Mouse (Mus musculus) hindbrain, embryonic 15.5 days (tissue): ENCODE data around the gene Slc4a3. TPM values are rescaled to one million over a fixed set of nuclear protein-coding genes. Genes with fewer than 3 reads are reported as not detected.

Experiments used
- ATAC-seq: fragments of 200-750 bp; cut with Nextera tagmentation; 2 replicates; pipeline ENCODE4 v1.8.0; 2017; ENCODE audit warnings: low read depth, moderate number of reproducible peaks, moderate TSS enrichment; ENCODE audit not compliant: low FRiP score
- H3K27ac ChIP-seq: fragments of 300-500 bp; sonication (generic); replicated peaks from 2 replicates; pipeline ENCODE4 v1.5.1; 2015; ENCODE audit warnings: mild to moderate bottlenecking, inconsistent platforms
- H3K27me3 ChIP-seq: fragments of 300-500 bp; sonication (generic); 2 replicates; pipeline ENCODE4 v1.6.1; 2015; ENCODE audit warnings: control low read depth, inconsistent platforms
- H3K36me3 ChIP-seq: fragments of 300-500 bp; sonication (generic); 2 replicates; pipeline ENCODE4 v1.6.1; 2015; ENCODE audit warnings: control low read depth, inconsistent platforms
- H3K4me1 ChIP-seq: fragments of 300-500 bp; sonication (generic); replicated peaks from 2 replicates; pipeline ENCODE4 v1.6.1; 2015; ENCODE audit warnings: control low read depth, inconsistent platforms
- H3K4me2 ChIP-seq: fragments of 300-500 bp; sonication (generic); 2 replicates; pipeline ENCODE4 v1.6.1; 2015; ENCODE audit warnings: moderate library complexity, mild to moderate bottlenecking, inconsistent platforms
- H3K4me3 ChIP-seq: fragments of 300-500 bp; sonication (generic); 2 replicates; pipeline ENCODE4 v1.5.1; 2015; ENCODE audit warnings: mild to moderate bottlenecking, inconsistent platforms
- H3K9ac ChIP-seq: fragments of 300-500 bp; sonication (generic); 2 replicates; pipeline ENCODE4 v1.6.1; 2015; ENCODE audit warnings: inconsistent platforms
- H3K9me3 ChIP-seq: fragments of 300-500 bp; sonication (generic); 2 replicates; pipeline ENCODE4 v1.6.1; 2016; ENCODE audit warnings: control low read depth, inconsistent platforms
- WGBS: fragments of 180-500 bp; shearing (Covaris S2); methylation state at CpG from one replicate; pipeline ENCODE4 v1.1.7; 2015; 5-methylcytosine and 5-hydroxymethylcytosine counted together
- polyA plus RNA-seq: library from polyadenylated mRNA; unstranded; fragments of >200 nt; fragmentation: Nextera tagmentation; extraction: Ambion mirVana; gene quantifications from 2 replicates; pipeline ENCODE4 v1.2.1, GENCODE M21; 2015

Gene Slc4a3
- polyA plus RNA-seq, 1 experiment from 2014 or later, result 77.2 TPM

GRCm38 (mm10) chr1:75570403-75570802 is 24.3 kb downstream of the Slc4a3 start:
- Histone ChIP-seq H3K9ac (no peak overlapping the region), H3K4me3 (no peak overlapping the region), H3K4me2 (no peak overlapping the region), H3K4me1 (0 out of 2 replicates have a peak, but pooled peaks cover 3% of the 10 kb centered on the region), H3K27ac (no peak overlapping the region), H3K9me3 (no peaks in the 10 kb centered on the region), H3K36me3 (no peaks in the 10 kb centered on the region), H3K27me3 (no peaks in the 10 kb centered on the region)
- ATAC-seq, result no peak
- WGBS, result 67% methylated on average over 6 of the region's 6 CpGs

GRCm38 (mm10) chr1:75572776-75573175 is 26.7 kb downstream of the Slc4a3 start:
- Histone ChIP-seq H3K4me1 (0 out of 2 replicates have a peak, but pooled peaks cover 3% of the 10 kb centered on the region), H3K9me3 (no peaks in the 10 kb centered on the region), H3K27me3 (no peaks in the 10 kb centered on the region), H3K4me3 (no peak overlapping the region), H3K9ac (no peak overlapping the region), H3K27ac (no peak overlapping the region), H3K4me2 (no peak overlapping the region), H3K36me3 (no peaks in the 10 kb centered on the region)
- WGBS, result 62% methylated on average over 6 of the region's 6 CpGs
- ATAC-seq, result no peak

GRCm38 (mm10) chr1:75573715-75574114 is 27.6 kb downstream of the Slc4a3 start:
- WGBS, result 86% methylated on average over 7 of the region's 7 CpGs
- Histone ChIP-seq H3K9me3 (no peaks in the 10 kb centered on the region), H3K4me3 (no peak overlapping the region), H3K4me2 (no peak overlapping the region), H3K4me1 (0 out of 2 replicates have a peak, but pooled peaks cover 3% of the 10 kb centered on the region), H3K36me3 (no peaks in the 10 kb centered on the region), H3K9ac (no peak overlapping the region), H3K27me3 (no peaks in the 10 kb centered on the region), H3K27ac (0 out of 2 replicates have a peak overlapping the region, but pooled peaks have one; percentile 20)
- no peak for ATAC-seq

- WGBS, result 55% methylated on average over 17 of the region's 17 CpGs
- no peak for ATAC-seq
- Histone ChIP-seq H3K27ac (0 out of 2 replicates have a peak overlapping the region, but pooled peaks have one; percentile 20), H3K9ac (no peak overlapping the region), H3K27me3 (no peaks in the 10 kb centered on the region), H3K4me3 (no peak overlapping the region), H3K9me3 (no peaks in the 10 kb centered on the region), H3K4me2 (no peak overlapping the region), H3K36me3 (no peaks in the 10 kb centered on the region), H3K4me1 (0 out of 2 replicates have a peak, but pooled peaks cover 3% of the 10 kb centered on the region)
Observed at GRCm38 (mm10) chr1:75574476-75575310, 28.6 kb downstream of the Slc4a3 start.

GRCm38 (mm10) chr1:75581936-75582624 is 36.0 kb downstream of the Slc4a3 start:
- peaks cover 13% of the 10 kb centered on the region for H3K4me1 ChIP-seq
- no peaks in the 10 kb centered on the region for H3K36me3 ChIP-seq
- H3K27ac ChIP-seq, result peak overlapping the region; percentile 82
- no peak overlapping the region for H3K4me3 ChIP-seq
- 0 out of 2 replicates have a peak, but pooled peaks have one; percentile 49 for ATAC-seq
- 23% methylated on average over 7 of the region's 7 CpGs for WGBS
- no peak overlapping the region for H3K4me2 ChIP-seq
- H3K27me3 ChIP-seq, result no peaks in the 10 kb centered on the region
- H3K9ac ChIP-seq, result no peak overlapping the region
- H3K9me3 ChIP-seq, result no peaks in the 10 kb centered on the region

- ATAC-seq, result no peak
- whole genome bisulfite sequencing, result 61% methylated on average over 5 of the region's 5 CpGs
- Histone ChIP-seq H3K27me3 (no peaks in the 10 kb centered on the region), H3K36me3 (no peaks in the 10 kb centered on the region), H3K4me2 (no peak overlapping the region), H3K27ac (peak overlapping the region; percentile 82), H3K4me1 (peaks cover 13% of the 10 kb centered on the region), H3K4me3 (no peak overlapping the region), H3K9me3 (no peaks in the 10 kb centered on the region), H3K9ac (no peak overlapping the region)
Observed at GRCm38 (mm10) chr1:75582625-75582956, 36.5 kb downstream of the Slc4a3 start.

- Histone ChIP-seq H3K4me2 (no peak overlapping the region), H3K27ac (peak overlapping the region; percentile 82), H3K4me1 (peaks cover 13% of the 10 kb centered on the region), H3K27me3 (no peaks in the 10 kb centered on the region), H3K36me3 (no peaks in the 10 kb centered on the region), H3K4me3 (no peak overlapping the region), H3K9me3 (no peaks in the 10 kb centered on the region), H3K9ac (no peak overlapping the region)
- ATAC-seq, result no peak
- 79% methylated on average over 10 of the region's 10 CpGs for WGBS
Observed at GRCm38 (mm10) chr1:75583034-75583433, 37.0 kb downstream of the Slc4a3 start.

- Histone ChIP-seq H3K36me3 (no peaks in the 10 kb centered on the region), H3K9me3 (no peaks in the 10 kb centered on the region), H3K4me1 (peaks cover 16% of the 10 kb centered on the region; the same call in 1 of the 2 replicates), H3K9ac (no peak overlapping the region), H3K4me3 (no peak overlapping the region), H3K27me3 (no peaks in the 10 kb centered on the region), H3K27ac (no peak overlapping the region), H3K4me2 (no peak overlapping the region)
- no peak for ATAC-seq
- WGBS, result 91% methylated on average over 3 of the region's 3 CpGs
Observed at GRCm38 (mm10) chr1:75586791-75587190, 40.7 kb downstream of the Slc4a3 start.

- H3K27ac ChIP-seq, result no peak overlapping the region
- no peak for ATAC-seq
- H3K4me1 ChIP-seq, result peaks cover 8% of the 10 kb centered on the region; the same call in 1 of the 2 replicates
- no peaks in the 10 kb centered on the region for H3K9me3 ChIP-seq
- no peak overlapping the region for H3K9ac ChIP-seq
- 69% methylated on average over 12 of the region's 12 CpGs for WGBS
- no peak overlapping the region for H3K4me2 ChIP-seq
- H3K36me3 ChIP-seq, result no peaks in the 10 kb centered on the region
- H3K27me3 ChIP-seq, result no peaks in the 10 kb centered on the region
- H3K4me3 ChIP-seq, result no peak overlapping the region
Observed at GRCm38 (mm10) chr1:75587738-75588719, 42.0 kb downstream of the Slc4a3 start.

- H3K9me3 ChIP-seq, result no peaks in the 10 kb centered on the region
- no peak overlapping the region for H3K9ac ChIP-seq
- H3K4me2 ChIP-seq, result no peak overlapping the region
- no peak for ATAC-seq
- WGBS, result 25% methylated on average over 7 of the region's 7 CpGs
- H3K27ac ChIP-seq, result no peak overlapping the region
- no peaks in the 10 kb centered on the region for H3K36me3 ChIP-seq
- peaks cover 8% of the 10 kb centered on the region; the same call in 1 of the 2 replicates for H3K4me1 ChIP-seq
- no peaks in the 10 kb centered on the region for H3K27me3 ChIP-seq
- H3K4me3 ChIP-seq, result no peak overlapping the region
Observed at GRCm38 (mm10) chr1:75588874-75589273, 42.8 kb downstream of the Slc4a3 start.

- ATAC-seq, result no peak
- Histone ChIP-seq H3K27me3 (no peaks in the 10 kb centered on the region), H3K36me3 (no peaks in the 10 kb centered on the region), H3K27ac (no peak overlapping the region), H3K9me3 (no peaks in the 10 kb centered on the region), H3K4me2 (no peak overlapping the region), H3K9ac (no peak overlapping the region), H3K4me3 (no peak overlapping the region), H3K4me1 (peaks cover 16% of the 10 kb centered on the region)
- 82% methylated on average over 2 of the region's 2 CpGs for WGBS
Observed at GRCm38 (mm10) chr1:75589983-75590382, 43.9 kb downstream of the Slc4a3 start.
